Mouse (Mus musculus) stomach, postnatal 0 days (tissue): ENCODE results near the gene Fuk.

Experiments used
- CTCF ChIP-seq: IDR thresholded peaks from 2 replicates; pipeline ENCODE4 v1.5.1; 2016; ENCODE audit warnings: antibody characterized with exemption, low read depth, mild to moderate bottlenecking, moderate library complexity
- EP300 ChIP-seq: optimal IDR thresholded peaks from 2 replicates; pipeline ENCODE3; 2016; ENCODE audit warnings: antibody characterized with exemption

DNA sequence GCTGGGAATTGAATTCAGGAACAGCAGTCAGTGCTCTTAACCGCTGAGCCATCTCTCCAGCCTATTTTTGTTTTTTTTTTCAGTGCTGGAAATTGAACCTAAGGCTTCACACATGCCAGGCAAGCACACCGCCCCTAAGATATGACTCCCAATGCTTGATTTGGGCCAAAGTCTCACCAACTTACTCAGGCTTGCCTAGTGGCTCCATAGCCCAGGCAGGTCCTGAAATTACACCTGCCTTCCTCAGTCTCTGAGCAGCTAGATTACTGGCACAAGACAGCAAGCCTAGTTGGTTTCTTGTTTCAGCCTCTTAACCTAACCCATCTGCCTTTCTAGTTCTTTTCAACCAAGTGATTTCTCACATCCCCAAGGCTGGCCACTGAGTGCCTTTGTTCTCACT, 31.8 kb downstream of the Fuk start:
- TF ChIP-seq EP300 = no peak
- TF ChIP-seq CTCF = no peak
